Mouse (Mus musculus) hindbrain, embryonic 14.5 days (tissue): ENCODE results near the gene Kdm2a. TPM values are rescaled to one million over a fixed set of nuclear protein-coding genes. Genes with fewer than 3 reads are reported as not detected.

Experiments
- ATAC-seq: fragments of 200-750 bp; cut with Nextera tagmentation; 2 replicates; pipeline ENCODE4 v1.8.0; 2017; ENCODE audit warnings: moderate number of reproducible peaks, mild to moderate bottlenecking, moderate TSS enrichment, moderate library complexity; ENCODE audit not compliant: low FRiP score
- DNase-seq: peaks from one replicate; pipeline ENCODE4 v3.0.0-alpha.2; 2015; ENCODE audit warnings: low spot score
- H3K27ac ChIP-seq: fragments of 300-500 bp; sonication (generic); 2 replicates; pipeline ENCODE4 v1.5.1; 2014; ENCODE audit warnings: mild to moderate bottlenecking, moderate library complexity
- H3K27me3 ChIP-seq: fragments of 300-500 bp; sonication (generic); 2 replicates; pipeline ENCODE4 v1.6.1; 2014; ENCODE audit warnings: mild to moderate bottlenecking, low read length, mixed read lengths; ENCODE audit not compliant: control insufficient read depth, insufficient read depth
- H3K36me3 ChIP-seq: fragments of 300-500 bp; sonication (generic); replicated peaks from 2 replicates; pipeline ENCODE4 v1.6.1; 2014; ENCODE audit not compliant: control insufficient read depth, insufficient read depth
- H3K4me1 ChIP-seq: fragments of 300-500 bp; sonication (generic); replicated peaks from 2 replicates; pipeline ENCODE4 v1.6.1; 2014; ENCODE audit warnings: antibody characterized with exemption, low read length, mixed read lengths; ENCODE audit not compliant: control insufficient read depth, insufficient read depth
- H3K4me2 ChIP-seq: fragments of 300-500 bp; sonication (generic); replicated peaks from 2 replicates; pipeline ENCODE4 v1.6.1; 2014; ENCODE audit warnings: mild to moderate bottlenecking, moderate library complexity
- H3K4me3 ChIP-seq: fragments of 300-500 bp; sonication (generic); replicated peaks from 2 replicates; pipeline ENCODE4 v1.5.1; 2014; ENCODE audit warnings: mild to moderate bottlenecking, low read length
- H3K9ac ChIP-seq: fragments of 300-500 bp; sonication (generic); 2 replicates; pipeline ENCODE4 v1.6.1; 2014
- H3K9me3 ChIP-seq: fragments of 300-500 bp; sonication (generic); 2 replicates; pipeline ENCODE4 v1.6.1; 2016; ENCODE audit warnings: low read length; ENCODE audit not compliant: control insufficient read depth
- WGBS: fragments of 180-500 bp; shearing (Covaris S2); extraction: QIAGEN DNeasy Blood & Tissue Kit; methylation state at CpG from one replicate; pipeline ENCODE4 v1.1.7; 2014; 5-methylcytosine and 5-hydroxymethylcytosine counted together
- polyA plus RNA-seq: library from polyadenylated mRNA; unstranded; fragments of >200 nt; fragmentation: Nextera tagmentation; extraction: Ambion mirVana; gene quantifications from 2 replicates; pipeline ENCODE4 v1.2.1, GENCODE M21; 2014

Kdm2a gene
- polyA plus RNA-seq, 1 experiment from 2014 or later, result 37.3 TPM

GRCm38 (mm10) chr19:4349455-4349854 is 48.6 kb downstream of the Kdm2a start:
- no peaks in the 10 kb centered on the region for H3K27me3 ChIP-seq
- no peak overlapping the region for H3K4me2 ChIP-seq
- DNase-seq, result no peak
- no peaks in the 10 kb centered on the region for H3K4me1 ChIP-seq
- H3K4me3 ChIP-seq, result no peak overlapping the region
- ATAC-seq, result no peak
- 88% methylated on average over 2 of the region's 2 CpGs for WGBS
- H3K9ac ChIP-seq, result no peak overlapping the region
- H3K27ac ChIP-seq, result no peak overlapping the region
- H3K36me3 ChIP-seq, result peaks cover 81% of the 10 kb centered on the region
- no peaks in the 10 kb centered on the region for H3K9me3 ChIP-seq

GRCm38 (mm10) chr19:4346479-4346878 is 51.6 kb downstream of the Kdm2a start:
- no peak overlapping the region for H3K4me3 ChIP-seq
- H3K27me3 ChIP-seq, result no peaks in the 10 kb centered on the region
- no peaks in the 10 kb centered on the region for H3K4me1 ChIP-seq
- no peak overlapping the region for H3K27ac ChIP-seq
- H3K9me3 ChIP-seq, result no peaks in the 10 kb centered on the region
- ATAC-seq (no peak), DNase-seq (no peak)
- H3K9ac ChIP-seq, result no peak overlapping the region
- H3K4me2 ChIP-seq, result no peak overlapping the region
- H3K36me3 ChIP-seq, result peaks cover 95% of the 10 kb centered on the region
- 97% methylated on average over 1 of the region's 1 CpGs for WGBS

GRCm38 (mm10) chr19:4338162-4338561 is 59.9 kb downstream of the Kdm2a start:
- DNase-seq, result peak; percentile 66
- Histone ChIP-seq H3K27ac (no peak overlapping the region), H3K36me3 (peaks cover 52% of the 10 kb centered on the region), H3K4me3 (no peak overlapping the region), H3K4me2 (no peak overlapping the region), H3K9me3 (no peaks in the 10 kb centered on the region), H3K9ac (no peak overlapping the region), H3K4me1 (peaks cover 10% of the 10 kb centered on the region; the same call in 1 of the 2 replicates), H3K27me3 (no peaks in the 10 kb centered on the region)
- no peak for ATAC-seq
- WGBS, result 48% methylated on average over 2 of the region's 2 CpGs

DNA sequence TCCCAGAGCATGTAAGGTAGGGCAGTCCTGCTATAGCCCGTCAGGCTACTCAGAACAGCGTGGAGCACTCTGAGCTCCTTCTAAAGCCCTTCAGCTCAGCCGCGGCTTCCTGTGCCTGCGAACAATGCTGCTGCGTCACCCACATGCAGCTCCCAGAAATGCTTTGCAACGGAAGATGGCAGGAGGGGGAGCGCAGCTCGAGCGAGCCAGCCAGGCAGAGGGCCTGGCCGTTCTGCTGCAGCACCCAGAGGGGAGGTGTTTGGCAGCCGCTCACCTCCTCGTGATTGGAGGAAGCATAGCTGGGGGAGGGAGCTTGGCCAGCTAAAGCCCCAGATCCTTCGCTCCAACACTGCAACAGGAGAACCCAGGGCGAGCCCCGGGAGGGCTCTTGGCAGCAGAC is 64.3 kb downstream of the Kdm2a start:
- H3K27me3 ChIP-seq, result no peaks in the 10 kb centered on the region

DNA sequence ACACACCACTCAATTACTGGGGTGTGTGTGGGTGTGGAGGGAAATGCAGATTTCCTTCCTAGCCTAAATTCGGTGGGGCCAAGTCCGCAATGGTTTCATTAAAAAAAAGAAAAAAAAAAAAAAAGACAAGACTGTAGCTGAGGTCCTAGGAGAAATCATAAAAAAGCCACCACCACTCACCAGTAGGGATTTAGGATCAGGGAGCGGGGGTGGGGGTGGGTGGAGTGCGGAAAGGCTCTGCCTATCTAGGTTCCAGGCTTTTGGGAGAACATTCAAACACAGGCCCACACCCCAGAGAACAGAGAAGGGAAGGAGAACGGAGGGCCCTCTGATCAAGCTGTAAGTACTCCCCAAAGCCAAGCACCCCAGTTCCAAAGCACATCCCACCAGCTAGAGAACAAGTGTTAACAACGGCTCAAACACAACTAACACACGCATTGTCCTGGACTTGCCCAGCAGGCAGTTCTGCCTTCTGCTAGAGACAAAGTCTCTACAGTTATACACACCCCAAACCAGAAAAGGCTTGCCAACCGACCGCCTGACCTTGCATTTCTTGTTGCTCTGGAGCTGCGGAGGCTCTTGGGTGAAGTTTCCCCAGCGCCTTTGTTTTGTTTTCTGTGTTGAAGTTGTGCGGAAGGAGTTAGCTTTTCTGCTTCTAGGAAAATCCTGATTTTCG is 64.8 kb downstream of the Kdm2a start:
- peaks cover 37% of the 10 kb centered on the region for H3K36me3 ChIP-seq
- ATAC-seq, result no peak; the same call in 1 of the 2 replicates
- peak overlapping the region; percentile 74 for H3K4me2 ChIP-seq
- H3K27ac ChIP-seq, result peak overlapping the region; percentile 87
- H3K4me3 ChIP-seq, result peak overlapping the region; percentile 42
- no peaks in the 10 kb centered on the region for H3K9me3 ChIP-seq
- DNase-seq, result no peak
- WGBS, result under 1% methylated on average over 13 of the region's 13 CpGs
- no peaks in the 10 kb centered on the region for H3K27me3 ChIP-seq
- peak overlapping the region; percentile 61 for H3K9ac ChIP-seq
- H3K4me1 ChIP-seq, result peaks cover 25% of the 10 kb centered on the region; the same call in 1 of the 2 replicates

More for the DNA sequence above, 64.3 kb downstream of the Kdm2a start:
- Histone ChIP-seq H3K4me3 (peak overlapping the region; percentile 42), H3K36me3 (peaks cover 32% of the 10 kb centered on the region), H3K4me1 (peaks cover 25% of the 10 kb centered on the region; the same call in 1 of the 2 replicates), H3K27ac (peak overlapping the region; percentile 87), H3K9ac (peak overlapping the region; percentile 61), H3K9me3 (no peaks in the 10 kb centered on the region), H3K4me2 (peak overlapping the region; percentile 74)
- ATAC-seq (peak; percentile 99), DNase-seq (peak; percentile 87)
- WGBS, result under 1% methylated on average over 16 of the region's 16 CpGs

DNA sequence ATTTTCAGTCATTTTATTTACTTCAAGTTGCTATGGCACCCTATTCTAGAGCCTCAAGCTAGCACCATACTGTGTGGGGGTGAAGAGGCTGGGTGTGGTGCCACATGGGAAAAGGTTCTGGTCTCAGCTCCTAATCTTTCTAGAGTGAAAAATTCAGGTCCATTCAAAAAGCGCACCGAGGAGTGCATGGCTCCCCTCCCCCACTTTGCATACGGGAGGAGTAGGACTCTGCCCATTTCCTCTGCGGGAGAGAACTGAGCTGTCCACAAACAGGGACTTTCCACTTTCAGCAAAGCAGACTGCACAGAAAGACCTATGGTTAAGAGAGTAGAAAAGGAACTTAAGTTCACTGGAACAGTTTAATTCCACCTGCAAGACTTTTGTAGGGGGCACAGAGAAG is 65.4 kb downstream of the Kdm2a start:
- Histone ChIP-seq H3K36me3 (peaks cover 43% of the 10 kb centered on the region), H3K9me3 (no peaks in the 10 kb centered on the region), H3K27ac (peak overlapping the region; percentile 87), H3K4me3 (peak overlapping the region; percentile 42), H3K4me1 (peaks cover 25% of the 10 kb centered on the region; the same call in 1 of the 2 replicates), H3K4me2 (peak overlapping the region; percentile 74), H3K9ac (peak overlapping the region; percentile 61), H3K27me3 (no peaks in the 10 kb centered on the region)
- DNase-seq (peak; percentile 52), ATAC-seq (no peak)
- 1% methylated on average over 4 of the region's 4 CpGs for WGBS

GRCm38 (mm10) chr19:4331273-4331672 is 66.8 kb downstream of the Kdm2a start:
- DNase-seq, result no peak
- H3K27ac ChIP-seq, result no peak overlapping the region
- peaks cover 57% of the 10 kb centered on the region for H3K36me3 ChIP-seq
- H3K4me3 ChIP-seq, result no peak overlapping the region
- H3K4me1 ChIP-seq, result peaks cover 25% of the 10 kb centered on the region; the same call in 1 of the 2 replicates
- 95% methylated on average over 3 of the region's 3 CpGs for WGBS
- H3K27me3 ChIP-seq, result no peaks in the 10 kb centered on the region
- H3K9me3 ChIP-seq, result no peaks in the 10 kb centered on the region
- no peak overlapping the region for H3K4me2 ChIP-seq
- no peak overlapping the region; the same call in 1 of the 2 replicates for H3K9ac ChIP-seq
- no peak for ATAC-seq

- Histone ChIP-seq H3K4me3 (no peak overlapping the region), H3K4me2 (no peak overlapping the region), H3K27me3 (no peaks in the 10 kb centered on the region), H3K9me3 (no peaks in the 10 kb centered on the region), H3K36me3 (peaks cover 64% of the 10 kb centered on the region), H3K27ac (no peak overlapping the region), H3K4me1 (peaks cover 25% of the 10 kb centered on the region; the same call in 1 of the 2 replicates), H3K9ac (no peak overlapping the region)
- ATAC-seq, result no peak
- WGBS, result 92% methylated on average over 2 of the region's 2 CpGs
- no peak for DNase-seq
Observed at GRCm38 (mm10) chr19:4330603-4331002, 67.5 kb downstream of the Kdm2a start.

DNA sequence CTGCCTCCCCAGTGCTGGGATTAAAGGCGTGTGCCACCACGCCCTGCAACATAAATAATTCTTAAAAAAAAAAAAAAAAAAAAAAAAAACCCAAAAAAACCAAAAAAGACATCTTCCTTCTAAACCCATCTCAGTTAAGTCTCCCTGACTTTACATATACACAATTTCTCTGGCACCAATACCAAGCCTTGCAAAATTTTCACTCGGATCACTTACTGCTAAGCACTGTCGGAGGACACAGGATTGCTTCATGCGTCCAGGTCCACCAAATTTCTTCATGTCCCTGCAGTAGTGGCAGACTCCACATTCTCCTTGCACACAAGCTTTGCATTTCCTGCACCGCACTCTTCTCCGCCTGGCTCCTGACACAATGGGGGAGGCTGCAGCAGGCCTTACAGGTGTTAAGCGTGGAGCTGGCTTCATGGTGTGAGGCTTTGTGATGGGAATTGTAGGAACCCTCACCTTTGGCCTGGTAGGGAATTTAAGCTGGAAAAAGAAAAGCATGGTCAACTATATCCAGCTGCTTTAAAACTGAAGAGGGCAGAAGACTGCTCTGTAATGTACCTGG is 69.3 kb downstream of the Kdm2a start:
- DNase-seq (no peak), ATAC-seq (no peak)
- Histone ChIP-seq H3K4me3 (no peak overlapping the region), H3K27me3 (no peaks in the 10 kb centered on the region), H3K27ac (no peak overlapping the region), H3K4me2 (no peak overlapping the region), H3K9me3 (no peaks in the 10 kb centered on the region), H3K36me3 (peaks cover 72% of the 10 kb centered on the region), H3K4me1 (peaks cover 16% of the 10 kb centered on the region; the same call in 1 of the 2 replicates), H3K9ac (no peak overlapping the region)
- WGBS, result 92% methylated on average over 8 of the region's 8 CpGs
